Mouse (Mus musculus) brown adipose tissue, adult 24 weeks (tissue): Measurements from ENCODE around the gene Rnps1. TPM values are rescaled to one million over a fixed set of nuclear protein-coding genes. Genes with fewer than 3 reads are reported as not detected.

Experiments used
- H3K27ac ChIP-seq: fragments of 200-500 bp; replicated peaks from 2 replicates; pipeline ENCODE4 v1.5.1; 2012; ENCODE audit warnings: low read depth, mild to moderate bottlenecking, low read length
- H3K4me1 ChIP-seq: fragments of 200-500 bp; 2 replicates; pipeline ENCODE4 v1.6.1; 2012; ENCODE audit warnings: low read length, mixed read lengths; ENCODE audit not compliant: control insufficient read depth, insufficient read depth, insufficient read length
- H3K4me3 ChIP-seq: fragments of 200-500 bp; 2 replicates; pipeline ENCODE4 v1.5.1; 2012; ENCODE audit warnings: low read depth, mild to moderate bottlenecking, low read length, moderate library complexity; ENCODE audit not compliant: insufficient read depth
- polyA plus RNA-seq: library from polyadenylated mRNA; stranded (reverse); fragments of >200 nt; gene quantifications from 2 replicates; pipeline ENCODE4 v1.2.4, GENCODE M21; 2012; ENCODE audit not compliant: missing spikeins, insufficient read depth, insufficient read length

The Rnps1 gene
- polyA plus RNA-seq, 1 experiment: 44.3 TPM

- H3K27ac ChIP-seq: peak overlapping the region; percentile 22; the same call in 1 of the 2 replicates
- no peak overlapping the region for H3K4me3 ChIP-seq
- peaks cover 14% of the 10 kb centered on the region for H3K4me1 ChIP-seq
These were observed 58.1 kb downstream of the Rnps1 start for GRCm38 (mm10) chr17:24472512-24472911.

- Histone ChIP-seq H3K27ac (no peak within 1 kb of the TSS), H3K4me1 (peaks cover 14% of the 10 kb centered on the region), H3K4me3 (no peak within 1 kb of the TSS)
These were observed 59.4 kb downstream of the Rnps1 start, which contains the start of gene Bricd5 for GRCm38 (mm10) chr17:24473612-24474275. Gene Bricd5 (plus strand): TSS chr17:24473884.

- H3K4me3 ChIP-seq: no peak overlapping the region
- no peak overlapping the region for H3K27ac ChIP-seq
- H3K4me1 ChIP-seq: peaks cover 14% of the 10 kb centered on the region
These were observed 60.2 kb downstream of the Rnps1 start for GRCm38 (mm10) chr17:24474557-24474956.

Other genes starting within 250 kb of the Rnps1 start
- gene Atp6v0c, start 244.9 kb upstream of the Rnps1 start, polyA plus RNA-seq: 241 and 250 TPM in 2 replicates
- gene Tbc1d24, start 209.0 kb upstream of the Rnps1 start, polyA plus RNA-seq: 2.7 and 7.0 TPM in 2 replicates
- gene Ntn3, start 205.0 kb upstream of the Rnps1 start, polyA plus RNA-seq: 0.52 and 1.6 TPM in 2 replicates
- 2.2 and 4.2 TPM in 2 replicates for gene Tedc2, start 193.7 kb upstream of the Rnps1 start, polyA plus RNA-seq
- 0.79 TPM in 1 of 2 replicates, not detected in the other for gene Ccnf, start 163.1 kb upstream of the Rnps1 start, polyA plus RNA-seq
- not detected in 2 replicates for gene Abca17, start 63.5 kb upstream of the Rnps1 start, polyA plus RNA-seq
- gene Abca3, start 62.6 kb upstream of the Rnps1 start, polyA plus RNA-seq: 6.7 and 8.3 TPM in 2 replicates
- 1,121 and 1,239 TPM in 2 replicates for gene Eci1, start 12.1 kb downstream of the Rnps1 start, polyA plus RNA-seq
- gene Dnase1l2, start 28.5 kb downstream of the Rnps1 start, polyA plus RNA-seq: not detected in 2 replicates
- gene E4f1, start 55.7 kb downstream of the Rnps1 start, polyA plus RNA-seq: 6.9 and 7.0 TPM in 2 replicates
- 40.0 and 47.3 TPM in 2 replicates for gene Pgp, start 55.8 kb downstream of the Rnps1 start, polyA plus RNA-seq
- not detected in 2 replicates for gene Bricd5, start 59.3 kb downstream of the Rnps1 start, polyA plus RNA-seq
- 6.6 and 9.8 TPM in 2 replicates for gene Mlst8, start 64.5 kb downstream of the Rnps1 start, polyA plus RNA-seq
- gene Caskin1, start 74.0 kb downstream of the Rnps1 start, polyA plus RNA-seq: not detected in 2 replicates
- 32.1 and 42.0 TPM in 2 replicates for gene Traf7, start 113.4 kb downstream of the Rnps1 start, polyA plus RNA-seq
- gene Rab26, start 119.6 kb downstream of the Rnps1 start, polyA plus RNA-seq: not detected in 2 replicates
- gene Pkd1, start 135.3 kb downstream of the Rnps1 start, polyA plus RNA-seq: 8.2 and 10.1 TPM in 2 replicates
- gene Tsc2, start 218.1 kb downstream of the Rnps1 start, polyA plus RNA-seq: 67.6 and 69.2 TPM in 2 replicates
- gene Nthl1, start 218.1 kb downstream of the Rnps1 start, polyA plus RNA-seq: 3.4 and 7.7 TPM in 2 replicates
- 20.1 and 32.2 TPM in 2 replicates for gene Slc9a3r2, start 235.8 kb downstream of the Rnps1 start, polyA plus RNA-seq
- gene Npw, start 243.9 kb downstream of the Rnps1 start, polyA plus RNA-seq: not detected in 2 replicates